Mouse (Mus musculus): Measurements from ENCODE around the gene Fbxw9.
"Not testable (repeated sequence)": the region's sequence is repeated elsewhere in the genome, so short reads cannot be mapped to it uniquely, and the experiment has no call there.

Fbxw9 gene

GRCm38 (mm10) chr8:85037366-85037680 is 22.5 kb upstream of the Fbxw9 start:
- no peak for DNase-seq

- DNase-seq = peak; percentile 61 to 62
Measured at GRCm38 (mm10) chr8:85037681-85038531, 21.9 kb upstream of the Fbxw9 start.

- no peak for DNase-seq
Measured at GRCm38 (mm10) chr8:85043619-85044018, 16.2 kb upstream of the Fbxw9 start.

GRCm38 (mm10) chr8:85057367-85057766 is 2.5 kb upstream of the Fbxw9 start:
- no peak for DNase-seq

GRCm38 (mm10) chr8:85062603-85063002 is 2.7 kb downstream of the Fbxw9 start:
- no peak for DNase-seq

- no peak for DNase-seq
Measured at GRCm38 (mm10) chr8:85065213-85065612, 5.4 kb downstream of the Fbxw9 start.

GRCm38 (mm10) chr8:85067155-85067554 is 7.3 kb downstream of the Fbxw9 start:
- no peak for DNase-seq

- no peak for DNase-seq
Measured at GRCm38 (mm10) chr8:85067982-85068381, 8.1 kb downstream of the Fbxw9 start, which contains the start of gene Gm5741. Gene Gm5741, minus strand, starts transcription at chr8:85067982.

GRCm38 (mm10) chr8:85071041-85071440 is 11.2 kb downstream of the Fbxw9 start:
- no peak for DNase-seq

GRCm38 (mm10) chr8:85071514-85072281 is 11.8 kb downstream of the Fbxw9 start, which contains the start of gene Dhps:
Gene Dhps, plus strand, starts transcription at chr8:85071757.
- DNase-seq = peak; percentile 93

GRCm38 (mm10) chr8:85072364-85072929 is 12.6 kb downstream of the Fbxw9 start:
- DNase-seq = no peak

- DNase-seq = no peak
Measured at GRCm38 (mm10) chr8:85073041-85073612, 13.3 kb downstream of the Fbxw9 start.

GRCm38 (mm10) chr8:85074167-85074566 is 14.3 kb downstream of the Fbxw9 start:
- DNase-seq = no peak

GRCm38 (mm10) chr8:85074617-85075016 is 14.8 kb downstream of the Fbxw9 start:
- no peak for DNase-seq

GRCm38 (mm10) chr8:85076001-85076400 is 16.1 kb downstream of the Fbxw9 start:
- DNase-seq = peak in 1 of 2 experiments; percentile 65

- DNase-seq = peak; percentile 82 to 86
Measured at GRCm38 (mm10) chr8:85076993-85077392, 17.1 kb downstream of the Fbxw9 start.

GRCm38 (mm10) chr8:85080214-85080531 is 20.3 kb downstream of the Fbxw9 start:
- DNase-seq = no peak

GRCm38 (mm10) chr8:85080532-85081215 is 20.8 kb downstream of the Fbxw9 start, which contains the start of gene Wdr83os:
Gene Wdr83os, plus strand, starts transcription at chr8:85080740.
- DNase-seq = peak; percentile 61 to 75

- DNase-seq = peak; percentile 70 to 71
Measured at GRCm38 (mm10) chr8:85081216-85081555, 21.3 kb downstream of the Fbxw9 start, which contains the start of gene Wdr83. Gene Wdr83, minus strand, starts transcription at chr8:85081306.

GRCm38 (mm10) chr8:85082169-85082568 is 22.3 kb downstream of the Fbxw9 start:
- not testable (repeated sequence) for DNase-seq

- peak; percentile 93 for DNase-seq
Measured at GRCm38 (mm10) chr8:85083108-85083813, 23.4 kb downstream of the Fbxw9 start, which contains the start of gene Man2b1. Gene Man2b1, plus strand, starts transcription at chr8:85083270.

- DNase-seq = peak; percentile 47 to 56
Measured at GRCm38 (mm10) chr8:85084633-85085032, 24.8 kb downstream of the Fbxw9 start.
